Mouse (Mus musculus) olfactory bulb, adult 2 months (tissue): ENCODE measurements around the gene Gp9. TPM values are rescaled to one million over a fixed set of nuclear protein-coding genes. Genes with fewer than 3 reads are reported as not detected.

Source experiments
- H3K27ac ChIP-seq: fragments of 200-500 bp; 2 replicates; pipeline ENCODE4 v1.5.1; 2012; ENCODE audit warnings: low read depth, low read length; ENCODE audit not compliant: insufficient read depth
- H3K4me1 ChIP-seq: fragments of 200-500 bp; 2 replicates; pipeline ENCODE4 v1.6.1; 2012; ENCODE audit warnings: low read length; ENCODE audit not compliant: control insufficient read depth, insufficient read depth
- H3K4me3 ChIP-seq: fragments of 200-500 bp; 2 replicates; pipeline ENCODE4 v1.5.1; 2012; ENCODE audit warnings: mild to moderate bottlenecking, low read depth, low read length, moderate library complexity; ENCODE audit not compliant: insufficient read depth
- CTCF ChIP-seq: fragments of 200-500 bp; IDR thresholded peaks from 2 replicates; pipeline ENCODE4 v1.5.1; 2012; ENCODE audit warnings: low read depth, mild to moderate bottlenecking, low read length, moderate library complexity; ENCODE audit not compliant: insufficient read depth
- POLR2A ChIP-seq: fragments of 200-500 bp; IDR thresholded peaks from 2 replicates; pipeline ENCODE4 v1.6.1; 2012; ENCODE audit warnings: mild to moderate bottlenecking, low read depth, low read length, moderate library complexity; ENCODE audit not compliant: insufficient read depth
- WGBS: fragments of 180-500 bp; shearing (Covaris S2); methylation state at CpG from one replicate; pipeline ENCODE4 v1.1.7; 2018; 5-methylcytosine and 5-hydroxymethylcytosine counted together
- polyA plus RNA-seq: library from polyadenylated mRNA; stranded (reverse); fragments of >200 nt; gene quantifications from 2 replicates; pipeline ENCODE4 v1.2.4, GENCODE M21; 2012; ENCODE audit warnings: low replicate concordance; ENCODE audit not compliant: missing spikeins, insufficient read depth, insufficient read length

Gp9 gene
- not detected in 2 replicates for polyA plus RNA-seq

DNA sequence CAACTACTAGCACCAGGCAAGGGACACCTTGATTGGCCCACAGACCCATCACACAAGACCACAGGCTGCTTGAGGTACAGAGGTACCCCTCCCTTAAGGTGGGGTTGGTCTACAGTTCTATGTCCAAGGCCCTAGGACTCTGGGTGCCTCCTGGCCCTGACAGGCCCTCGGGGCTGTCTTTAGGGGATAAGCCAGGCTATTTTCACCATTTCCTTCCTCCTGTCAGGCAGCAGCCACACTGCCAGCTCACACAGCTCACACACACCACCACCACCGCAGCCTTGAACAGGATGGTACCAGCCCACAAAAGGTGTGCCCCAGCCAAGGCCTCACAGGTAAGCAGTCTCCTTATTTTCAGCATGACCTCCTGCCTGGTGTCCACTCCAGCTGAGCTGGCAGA lies at the start of gene Gp9:
Gene Gp9, plus strand, starts transcription at position 231 of the 400 bp plus-strand sequence.
- TF ChIP-seq CTCF = no peak
- TF ChIP-seq POLR2A = no peak
- Histone ChIP-seq H3K27ac (no peak within 1 kb of the TSS), H3K4me1 (no peaks in the 10 kb centered on the region), H3K4me3 (no peak within 1 kb of the TSS)
- WGBS = 69% methylated on average over 2 of the region's 2 CpGs

DNA sequence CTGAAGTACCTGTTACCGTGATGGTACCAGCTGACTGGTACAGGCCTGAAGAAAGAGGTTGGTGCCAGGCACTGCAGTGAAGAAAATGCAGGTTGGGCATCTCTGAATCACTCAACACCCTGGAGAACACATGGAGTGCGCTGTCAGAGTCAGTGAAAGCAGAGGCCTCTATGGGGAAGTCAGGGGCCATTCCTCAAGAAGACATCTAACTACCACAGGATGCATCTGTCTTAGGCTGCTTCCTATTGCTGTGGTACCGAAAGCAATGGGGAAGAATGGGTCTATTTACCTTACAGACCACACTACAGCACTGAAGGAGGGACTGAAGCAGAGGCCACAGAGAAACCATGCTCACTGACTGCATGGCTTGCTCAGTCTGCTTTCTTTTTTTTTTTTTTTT lies 49.8 kb upstream of the Gp9 start:
- no peak overlapping the region for H3K4me3 ChIP-seq
- TF ChIP-seq CTCF (no peak), POLR2A (no peak)
- no peak overlapping the region for H3K27ac ChIP-seq
- WGBS = 82% methylated on average over 3 of the region's 3 CpGs
- peaks cover 20% of the 10 kb centered on the region for H3K4me1 ChIP-seq

DNA sequence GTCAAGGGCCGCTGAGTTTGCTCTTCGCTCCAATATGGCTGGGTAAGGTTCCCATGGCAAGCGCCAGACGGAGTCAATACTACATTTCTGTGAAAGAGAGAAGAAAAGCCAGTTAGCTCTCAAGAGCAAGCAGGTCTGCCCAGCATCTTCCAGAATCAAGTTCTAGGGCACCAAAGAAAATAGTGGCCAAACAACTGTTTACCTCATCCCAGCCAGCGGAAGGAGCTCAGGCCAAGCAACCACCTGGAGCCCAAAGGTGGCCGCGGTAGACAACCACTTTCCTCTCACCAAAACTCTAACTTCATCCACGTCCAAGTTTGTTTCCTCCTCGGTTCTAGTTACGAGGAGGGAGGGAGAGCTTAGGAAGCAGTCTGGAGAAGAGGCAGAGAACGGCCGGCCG lies 47.7 kb upstream of the Gp9 start:
- TF ChIP-seq POLR2A = no peak
- TF ChIP-seq CTCF = no peak
- H3K4me3 ChIP-seq = peak overlapping the region; percentile 59
- 26% methylated on average over 13 of the region's 13 CpGs for WGBS
- peak overlapping the region; percentile 42; the same call in 1 of the 2 replicates for H3K27ac ChIP-seq
- H3K4me1 ChIP-seq = peaks cover 18% of the 10 kb centered on the region

DNA sequence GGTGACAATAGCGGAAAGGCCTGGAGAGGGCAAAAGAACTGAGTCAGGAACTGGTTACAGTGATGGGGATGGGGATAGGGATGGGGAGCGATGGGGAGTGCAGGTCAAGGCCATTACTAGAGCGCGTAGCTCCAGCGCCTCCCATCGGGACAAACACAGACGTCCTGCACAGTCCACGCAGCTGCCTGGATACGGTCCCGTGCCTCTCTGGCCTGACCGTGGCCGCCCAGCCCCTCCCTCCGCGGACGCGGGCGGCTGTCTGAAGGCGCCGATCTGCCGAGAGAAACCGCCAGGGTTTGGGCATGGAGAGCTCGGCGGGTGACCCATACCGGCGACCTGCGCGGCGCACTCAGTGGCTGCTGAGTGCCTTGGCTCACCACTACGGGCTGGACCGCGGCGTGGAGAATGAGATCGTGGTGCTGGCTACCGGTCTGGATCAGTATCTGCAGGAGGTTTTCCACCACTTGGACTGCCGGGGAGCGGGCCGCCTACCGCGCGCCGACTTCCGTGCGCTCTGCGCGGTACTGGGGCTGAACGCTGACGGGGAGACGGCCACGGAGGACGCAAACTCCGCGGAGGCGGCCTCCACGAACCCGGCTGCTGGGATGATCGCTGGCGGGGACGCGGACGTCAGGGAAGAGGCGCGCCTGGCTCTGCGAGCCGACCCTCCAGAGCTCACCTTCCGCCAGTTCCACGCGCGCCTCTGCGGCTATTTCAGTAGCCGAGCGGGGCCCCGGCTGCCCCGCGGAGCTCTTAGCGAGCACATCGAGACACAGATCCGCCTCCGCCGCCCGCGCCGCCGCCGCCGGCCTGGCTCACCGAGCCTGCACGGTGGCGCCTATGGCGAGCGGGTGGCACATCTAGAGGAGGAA lies 47.0 kb upstream of the Gp9 start, which contains the start of gene Efcc1:
Gene Efcc1, plus strand, starts transcription at position 279 of the 872 bp plus-strand sequence.
- TF ChIP-seq CTCF (no peak), POLR2A (no peak)
- Histone ChIP-seq H3K4me1 (peaks cover 18% of the 10 kb centered on the region), H3K27ac (peak within 1 kb of the TSS; percentile 42; the same call in 1 of the 2 replicates), H3K4me3 (peak within 1 kb of the TSS; percentile 59)
- WGBS = under 1% methylated on average over 90 of the region's 90 CpGs

DNA sequence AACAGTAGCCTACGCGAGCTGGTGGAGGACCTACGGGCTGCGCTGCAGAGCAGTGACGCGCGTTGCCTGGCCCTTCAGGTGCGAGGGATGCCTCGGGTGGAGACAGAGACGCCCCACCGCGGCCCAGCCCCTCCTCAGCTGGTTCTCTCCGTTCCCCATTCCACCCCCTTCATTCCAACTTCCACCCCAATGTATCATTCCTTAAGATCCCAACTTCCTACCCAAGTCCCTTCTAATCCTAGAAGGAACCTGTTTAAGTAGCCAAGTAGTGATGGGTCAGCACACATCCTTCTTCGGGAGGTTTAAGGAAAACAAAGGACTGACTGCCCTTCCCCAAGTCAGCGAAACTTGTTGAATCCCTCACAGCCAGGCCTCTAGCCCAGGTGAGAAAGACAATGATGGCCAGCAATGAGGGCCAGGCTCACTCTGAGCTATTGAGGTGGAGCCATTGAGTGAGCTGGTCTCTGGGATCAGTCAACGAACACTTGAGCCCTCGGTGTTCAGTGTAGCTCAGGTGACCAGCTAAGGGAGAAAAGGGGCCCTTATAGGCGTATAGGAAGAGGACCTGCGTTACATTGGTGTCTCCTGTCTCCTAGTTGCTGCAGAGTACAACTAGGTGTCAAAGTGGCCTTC lies 46.3 kb upstream of the Gp9 start:
- Histone ChIP-seq H3K4me3 (peak overlapping the region; percentile 59), H3K4me1 (peaks cover 18% of the 10 kb centered on the region), H3K27ac (no peak overlapping the region)
- TF ChIP-seq CTCF = no peak
- TF ChIP-seq POLR2A = no peak
- WGBS = 5% methylated on average over 19 of the region's 19 CpGs

DNA sequence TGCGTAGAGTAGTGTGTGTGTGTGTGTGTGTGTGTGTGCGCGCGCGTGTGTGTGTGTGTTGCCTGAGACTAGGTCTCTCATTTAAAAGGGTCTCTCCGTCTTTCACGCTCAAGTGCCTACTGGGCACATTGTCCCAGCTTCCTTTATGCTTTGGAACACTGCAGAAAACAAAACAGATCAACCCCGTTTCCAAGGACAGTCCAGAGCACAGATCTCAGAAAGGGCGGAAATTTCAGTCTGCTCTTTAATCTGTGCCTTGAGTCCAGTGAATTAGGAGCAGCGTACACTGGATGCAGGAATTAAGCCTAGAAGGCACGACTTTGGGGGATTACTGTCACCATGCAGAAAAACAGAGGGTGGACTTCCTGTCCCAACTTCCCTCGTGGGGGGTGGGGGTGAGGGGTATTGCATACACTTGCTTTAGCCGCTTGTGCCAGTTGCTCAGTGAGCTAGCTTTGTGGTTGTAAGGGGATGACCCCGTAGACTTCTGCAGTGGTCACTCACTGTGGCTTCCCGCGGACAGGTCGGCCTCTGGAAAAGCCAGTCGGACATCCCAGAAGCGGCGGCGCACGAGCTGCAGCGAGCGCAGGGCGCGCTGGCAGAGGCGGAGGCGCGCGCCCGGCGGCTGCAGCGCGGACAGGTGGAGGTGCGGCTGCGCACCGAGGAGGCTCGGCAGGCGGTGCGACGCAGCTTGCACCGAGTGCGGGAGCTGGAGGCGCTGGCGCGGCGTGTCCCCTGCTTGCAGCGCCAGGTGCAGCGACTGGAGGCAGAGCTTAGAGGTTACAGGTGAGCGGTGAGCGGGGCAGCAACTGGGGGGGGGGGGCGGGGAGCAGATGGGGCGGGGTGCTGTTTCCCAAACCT lies 45.5 kb upstream of the Gp9 start:
- H3K27ac ChIP-seq = no peak overlapping the region
- H3K4me3 ChIP-seq = peak overlapping the region; percentile 40
- TF ChIP-seq POLR2A (no peak), CTCF (no peak)
- WGBS = 4% methylated on average over 53 of the region's 53 CpGs
- H3K4me1 ChIP-seq = peaks cover 18% of the 10 kb centered on the region

DNA sequence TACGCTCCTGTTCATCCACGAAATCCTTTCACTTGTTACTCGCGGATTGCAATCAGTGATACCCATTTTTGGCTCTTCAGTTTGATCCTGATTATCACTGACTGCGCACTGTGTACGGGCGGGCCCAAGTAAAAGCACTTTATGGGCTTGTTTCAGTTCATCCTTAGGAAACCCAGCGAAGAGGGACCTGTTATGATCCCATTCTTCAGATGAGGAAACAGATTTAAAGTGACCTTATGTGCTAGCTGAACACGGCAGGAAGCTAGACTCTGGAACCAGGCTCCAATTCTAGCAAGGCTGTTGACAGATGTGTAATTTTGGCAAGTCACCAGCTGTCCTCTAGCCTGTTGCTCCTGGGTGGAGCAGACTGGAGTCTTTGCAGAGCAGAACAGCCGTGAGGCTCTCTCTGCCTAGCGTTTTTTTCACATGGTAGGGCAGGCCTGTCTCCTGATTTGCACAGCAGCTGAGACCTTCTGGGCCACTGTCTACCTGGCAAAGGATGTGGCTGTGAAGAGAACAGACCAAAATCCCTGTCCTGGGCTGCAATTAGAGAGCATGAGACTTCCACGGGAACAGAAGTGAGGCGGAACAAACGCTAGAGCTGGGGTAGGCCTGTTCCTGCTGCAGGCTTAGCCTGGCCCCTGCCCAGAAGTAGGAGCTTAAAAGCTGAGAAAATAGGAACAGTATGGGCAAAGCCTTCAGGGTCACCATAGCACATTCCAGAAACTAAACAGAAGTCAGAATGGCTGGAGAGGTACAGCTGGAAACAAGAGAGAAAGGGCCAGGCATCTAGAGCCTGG lies 44.5 kb upstream of the Gp9 start:
- H3K27ac ChIP-seq = no peak overlapping the region
- WGBS = 41% methylated on average over 14 of the region's 14 CpGs
- TF ChIP-seq CTCF = no peak
- no peak for TF ChIP-seq POLR2A
- H3K4me1 ChIP-seq = peaks cover 18% of the 10 kb centered on the region
- H3K4me3 ChIP-seq = no peak overlapping the region

DNA sequence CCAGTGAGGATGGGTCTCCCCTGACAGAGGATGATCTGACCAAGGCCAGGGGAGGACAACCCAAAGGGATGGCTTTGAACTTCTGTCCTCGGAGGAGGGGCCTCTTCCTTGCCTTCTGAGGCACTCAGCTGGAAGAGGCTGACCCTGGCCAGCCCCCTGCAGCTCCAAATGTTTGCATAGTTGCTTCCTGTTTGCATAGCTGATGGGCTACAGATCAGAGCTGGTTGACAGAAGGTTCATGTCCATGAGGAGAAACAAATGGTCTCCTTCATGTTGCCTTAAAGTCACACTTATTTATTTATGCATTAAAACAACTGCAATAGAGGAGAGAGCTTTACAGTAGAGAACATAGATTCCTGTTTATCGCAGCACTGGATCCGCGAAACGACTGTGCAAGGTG lies 43.7 kb upstream of the Gp9 start:
- 79% methylated on average over 5 of the region's 5 CpGs for WGBS
- Histone ChIP-seq H3K4me3 (no peak overlapping the region), H3K27ac (no peak overlapping the region), H3K4me1 (peaks cover 18% of the 10 kb centered on the region)
- no peak for TF ChIP-seq POLR2A
- no peak for TF ChIP-seq CTCF
